ENCODE assay signal across 19 mouse cellular contexts in genomic region chr8:92190261-92191025, GRCm38 (mm10).
A peak's percentile ranks its signal among the peaks of the same experiment; 100 is the strongest.
DNase-seq lines count a peak whose midpoint lies in the region; ATAC-seq and TF ChIP-seq lines count a peak whose summit lies in the region.
"Had no signal": no experiment of that assay in that cellular context is flagged by ENCODE, and none has a peak within 500 bp of the region (broad histone marks: within the 10 kb centered on the region; RNA-seq: fewer than 3 reads in every experiment).

No protein-coding gene starts in this region.

- no peaks in the 10 kb centered on the region; the same call in 1 of the 2 replicates for H3K4me1 ChIP-seq in embryonic facial prominence, embryonic 14.5 days (ENCODE audit: control insufficient read depth, insufficient read depth, low read length)
- peaks cover 11% of the 10 kb centered on the region for H3K4me1 ChIP-seq in embryonic facial prominence, embryonic 10.5 days
- peaks cover 2% of the 10 kb centered on the region; the same call in 1 of the 2 replicates for H3K4me1 ChIP-seq in testis, adult 2 months (ENCODE audit: control insufficient read depth, insufficient read depth, low read length)
- H3K4me1 ChIP-seq: heart, embryonic 12.5 days; hindbrain, embryonic 15.5 days had no signal

- no peak overlapping the region for H3K9ac ChIP-seq in embryonic facial prominence, embryonic 14.5 days (ENCODE audit: low read depth, low read length)
- H3K9ac ChIP-seq: embryonic facial prominence, embryonic 13.5 days; heart, embryonic 12.5 days; hindbrain, embryonic 15.5 days had no signal

- ATAC-seq in embryonic facial prominence, embryonic 14.5 days (ENCODE audit: low read depth), result no peak
- ATAC-seq: forebrain, embryonic 16.5 days; Patski had no signal

- TF ChIP-seq CTCF in layer of hippocampus, adult 2 months (conservative IDR thresholded peaks at IDR 0.05), result no peak
- no peak for TF ChIP-seq CTCF in testis, adult 2 months (IDR thresholded peaks at IDR 0.05; ENCODE audit: control insufficient read depth, insufficient read depth, insufficient replicate concordance, low read depth, low read length)

- no peaks in the 10 kb centered on the region for H3K9me3 ChIP-seq in embryonic facial prominence, embryonic 14.5 days (ENCODE audit: control insufficient read depth, low read length)
- H3K9me3 ChIP-seq in embryonic facial prominence, embryonic 10.5 days, result peaks cover 8% of the 10 kb centered on the region; the same call in 1 of the 2 replicates
- H3K9me3 ChIP-seq: hindbrain, embryonic 15.5 days had no signal

- WGBS in embryonic facial prominence, embryonic 14.5 days, result 80% methylated on average over 16 of the region's 16 CpGs
- 87% methylated on average over 16 of the region's 16 CpGs for WGBS in embryonic facial prominence, embryonic 10.5 days

- DNase-seq in embryonic facial prominence, embryonic 14.5 days (ENCODE audit: low spot score), result peak; percentile 47
- no peak for DNase-seq in embryonic facial prominence, embryonic 10.5 days (ENCODE audit: low spot score)
- no peak for DNase-seq in layer of hippocampus, adult 2 months (ENCODE audit: low spot score in 2 of 2)
- DNase-seq in layer of hippocampus, postnatal 14 days (ENCODE audit: low spot score in 2 of 2), result no peak
- no peak for DNase-seq in testis, postnatal 14 days (ENCODE audit: low spot score)
- DNase-seq in urinary bladder, postnatal 10 days (ENCODE audit: low spot score), result no peak
- DNase-seq: adrenal gland, adult 2 months; adrenal gland, postnatal 25 days; cerebellum, adult 8-10 months; cerebellum, postnatal 25 days; gastrocnemius, adult 2 months; gastrocnemius, postnatal 25 days had no signal

- no peak overlapping the region for H3K27ac ChIP-seq in embryonic facial prominence, embryonic 14.5 days (replicated peaks; ENCODE audit: low read depth, low read length)
- H3K27ac ChIP-seq in embryonic facial prominence, embryonic 10.5 days (replicated peaks), result no peak overlapping the region; the same call in 1 of the 2 replicates
- peak overlapping the region; percentile 7; the same call in 1 of the 2 replicates for H3K27ac ChIP-seq in layer of hippocampus, adult 2 months
- peak overlapping the region; percentile 99 for H3K27ac ChIP-seq in testis, adult 2 months (ENCODE audit: control insufficient read depth, insufficient read depth, low read depth, low read length)
- H3K27ac ChIP-seq: embryonic facial prominence, embryonic 13.5 days; forebrain, embryonic 10.5 days; gastrocnemius, adult 2 months; hindbrain, embryonic 15.5 days had no signal

- TF ChIP-seq POLR2A in testis, adult 2 months (IDR thresholded peaks at IDR 0.05; ENCODE audit: control insufficient read depth, low read depth, low read length), result no peak; the same call in 1 of the 2 replicates

- no peak overlapping the region for H3K4me2 ChIP-seq in embryonic facial prominence, embryonic 14.5 days (ENCODE audit: low read depth, low read length)
- H3K4me2 ChIP-seq: embryonic facial prominence, embryonic 13.5 days; heart, embryonic 12.5 days; hindbrain, embryonic 15.5 days had no signal

- H3K27me3 ChIP-seq in embryonic facial prominence, embryonic 14.5 days (replicated peaks; ENCODE audit: control insufficient read depth, insufficient read depth, low read length), result no peaks in the 10 kb centered on the region
- H3K27me3 ChIP-seq in embryonic facial prominence, embryonic 10.5 days (replicated peaks; ENCODE audit: low read depth, poor library complexity, severe bottlenecking), result no peaks in the 10 kb centered on the region
- no peaks in the 10 kb centered on the region for H3K27me3 ChIP-seq in testis, adult 2 months (ENCODE audit: control insufficient read depth, insufficient read depth, low read length)
- H3K27me3 ChIP-seq: heart, embryonic 12.5 days; hindbrain, embryonic 15.5 days had no signal

- H3K36me3 ChIP-seq in embryonic facial prominence, embryonic 14.5 days (ENCODE audit: control insufficient read depth, insufficient read depth, low read length), result no peaks in the 10 kb centered on the region
- H3K36me3 ChIP-seq in embryonic facial prominence, embryonic 10.5 days (replicated peaks), result no peaks in the 10 kb centered on the region
- no peaks in the 10 kb centered on the region; the same call in 1 of the 2 replicates for H3K36me3 ChIP-seq in testis, adult 2 months (ENCODE audit: control insufficient read depth, insufficient read depth, low read length)
- H3K36me3 ChIP-seq: embryonic facial prominence, embryonic 13.5 days; forebrain, embryonic 10.5 days; heart, embryonic 12.5 days; hindbrain, embryonic 15.5 days had no signal

- no peak overlapping the region for H3K4me3 ChIP-seq in embryonic facial prominence, embryonic 14.5 days (ENCODE audit: low read depth, low read length)
- no peak overlapping the region for H3K4me3 ChIP-seq in embryonic facial prominence, embryonic 10.5 days
- H3K4me3 ChIP-seq in layer of hippocampus, adult 2 months, result no peak overlapping the region
- peak overlapping the region; percentile 94 for H3K4me3 ChIP-seq in testis, adult 2 months (ENCODE audit: control insufficient read depth, low read depth, low read length)
- H3K4me3 ChIP-seq: embryonic facial prominence, embryonic 13.5 days; forebrain, embryonic 10.5 days; gastrocnemius, adult 2 months; heart, embryonic 12.5 days; hindbrain, embryonic 15.5 days had no signal

Comparison
In these comparisons a context has a peak if more than half of its experiments do, and no peak if none do; other contexts are left out.
1. H3K27ac ChIP-seq: peak in layer of hippocampus, adult 2 months (single experiment) and testis, adult 2 months (single experiment); none in embryonic facial prominence, embryonic 14.5 days (single experiment) and embryonic facial prominence, embryonic 10.5 days (single experiment).